Mouse (Mus musculus): ENCODE results near the gene Entpd7. TPM values are rescaled to one million over a fixed set of nuclear protein-coding genes. Genes with fewer than 3 reads are reported as not detected.
A peak's percentile ranks its signal among the peaks of the same experiment; 100 is the strongest.

Gene Entpd7
- total RNA-seq, 1 experiment from 2014 or later: 4.8 TPM

DNA sequence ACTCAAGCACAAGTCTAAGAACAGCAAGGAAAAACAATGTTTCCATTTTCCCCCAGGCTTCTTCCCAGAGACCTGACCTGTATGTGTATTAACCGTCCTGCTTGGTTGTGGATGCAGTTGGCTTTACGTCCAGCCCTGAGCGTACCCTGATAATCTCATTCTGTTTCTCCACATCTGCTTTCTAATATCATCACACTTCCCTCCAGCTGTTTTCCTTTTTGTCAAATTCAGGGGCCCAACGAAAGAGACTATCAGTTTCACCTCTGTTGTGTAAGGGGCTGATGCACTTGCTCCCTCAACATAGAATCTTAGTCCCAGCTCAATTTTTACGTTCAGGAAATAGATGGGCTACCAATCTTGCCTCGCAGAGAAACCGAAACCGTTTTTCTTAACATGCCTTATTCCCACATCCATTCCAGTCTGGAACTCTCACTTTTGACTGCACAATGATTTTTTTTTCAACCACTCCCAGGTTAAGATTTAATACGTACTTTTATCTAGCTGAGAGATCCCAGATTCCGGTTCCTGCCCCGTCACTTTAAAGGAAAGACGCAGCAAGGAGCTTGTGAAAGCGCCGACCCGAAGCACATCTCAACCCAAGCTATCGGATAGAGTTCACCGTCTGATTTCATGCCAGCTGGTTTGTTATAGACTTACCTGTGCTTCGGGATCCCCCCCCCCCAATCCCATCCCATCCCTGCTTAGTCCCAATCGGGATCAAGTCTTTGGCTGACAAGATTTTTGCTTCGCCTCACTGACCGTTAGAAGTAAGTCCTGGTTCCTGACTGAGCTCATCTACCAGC lies 15.8 kb upstream of the Entpd7 start:
- ATAC-seq (replicated peaks; ENCODE audit: low read depth, poor library complexity, severe bottlenecking): no peak

DNA sequence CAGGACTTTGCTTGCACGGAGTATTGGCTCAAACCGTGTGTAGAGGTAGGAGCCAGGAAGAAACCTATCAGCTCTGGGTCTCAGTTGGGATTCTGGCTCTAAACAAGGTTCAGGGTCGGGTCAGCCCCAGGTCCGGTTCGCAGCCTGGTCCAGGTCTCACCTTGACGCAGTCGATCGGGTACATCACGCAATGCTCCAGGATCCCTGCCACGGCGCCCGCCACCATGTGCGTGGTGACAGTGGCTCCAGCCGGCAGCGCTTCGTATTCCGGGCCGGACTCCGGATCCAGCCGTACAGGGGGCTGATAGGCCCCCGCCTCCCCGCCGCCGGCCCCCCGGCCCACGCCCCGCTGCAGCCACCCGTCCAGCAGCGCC lies 15.2 kb upstream of the Entpd7 start:
- no peak for ATAC-seq (replicated peaks; ENCODE audit: low read depth, poor library complexity, severe bottlenecking)

DNA sequence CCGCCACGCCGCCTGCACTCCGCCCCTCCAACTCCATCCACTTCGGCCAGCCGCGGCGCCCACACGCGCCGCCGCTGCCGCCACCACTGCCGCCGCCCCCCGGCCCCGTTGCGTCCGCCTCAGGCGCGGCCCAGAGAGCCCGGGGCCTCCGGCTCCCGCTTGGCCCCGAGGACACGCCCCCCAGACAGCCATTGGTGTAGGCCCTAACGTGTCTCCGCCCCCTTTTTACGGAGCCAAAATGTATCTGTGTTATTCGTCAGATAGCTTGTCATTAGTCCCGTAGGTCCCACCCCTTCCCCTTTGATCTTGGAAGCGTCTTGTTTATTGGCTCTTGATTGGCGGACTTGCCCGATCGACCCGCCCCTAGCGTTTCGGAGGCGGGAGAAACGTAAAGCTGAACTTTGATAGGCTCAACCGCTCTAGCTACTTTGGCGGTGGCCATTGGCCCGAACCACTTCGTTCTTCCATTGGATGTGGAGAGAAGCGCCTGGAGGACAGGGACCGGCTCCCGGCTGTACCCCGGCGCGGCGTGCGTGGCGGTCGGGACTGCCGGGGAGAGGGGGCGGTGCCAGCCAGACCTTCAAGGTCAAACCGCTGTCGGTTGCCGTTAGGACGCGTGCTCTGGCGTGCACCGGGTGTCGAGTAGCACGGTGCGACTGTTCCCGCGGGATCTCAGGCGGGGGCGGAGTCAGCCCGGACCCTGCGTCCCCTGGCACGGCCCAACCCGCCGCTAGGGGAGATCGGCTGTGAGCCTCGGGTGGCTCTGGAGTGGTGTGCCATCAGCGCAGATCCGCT lies 14.5 kb upstream of the Entpd7 start, which contains the start of gene Slc25a28:
Slc25a28 (minus strand) TSS at position 152 of the 795 bp plus-strand sequence.
- ATAC-seq (replicated peaks; ENCODE audit: low read depth, poor library complexity, severe bottlenecking): peak; percentile 81

- ATAC-seq (replicated peaks; ENCODE audit: low read depth, poor library complexity, severe bottlenecking): peak; percentile 9
Observed at GRCm38 (mm10) chr19:43675525-43676400, 13.7 kb upstream of the Entpd7 start.

GRCm38 (mm10) chr19:43678467-43679003 lies 10.9 kb upstream of the Entpd7 start:
- ATAC-seq (replicated peaks; ENCODE audit: low read depth, poor library complexity, severe bottlenecking): no peak

DNA sequence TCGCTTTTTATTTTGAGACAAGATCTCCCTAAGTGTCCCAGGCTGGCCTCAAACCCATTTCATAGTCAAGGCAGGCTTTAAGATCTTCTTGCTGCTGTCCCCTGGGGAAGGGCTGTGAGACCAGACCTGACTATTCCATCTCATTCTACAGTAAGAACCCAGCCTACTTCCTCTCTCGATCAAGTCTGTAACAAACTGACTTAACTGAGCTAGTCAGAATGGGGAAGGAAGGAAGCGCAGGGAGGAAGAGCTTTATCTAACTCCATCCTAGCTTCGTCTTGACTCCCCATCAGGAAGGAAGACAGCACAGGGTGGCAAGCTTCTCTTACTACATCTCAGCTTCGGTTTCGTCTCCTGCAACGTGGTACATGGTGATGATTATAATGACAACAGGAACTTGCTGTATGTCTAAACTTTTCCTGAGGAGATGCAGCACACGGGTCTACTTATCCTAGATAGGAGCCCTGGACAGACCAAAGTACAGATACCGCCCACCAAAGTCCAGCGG lies 9.9 kb upstream of the Entpd7 start:
- peak; percentile 43 for ATAC-seq (replicated peaks; ENCODE audit: low read depth, poor library complexity, severe bottlenecking)

DNA sequence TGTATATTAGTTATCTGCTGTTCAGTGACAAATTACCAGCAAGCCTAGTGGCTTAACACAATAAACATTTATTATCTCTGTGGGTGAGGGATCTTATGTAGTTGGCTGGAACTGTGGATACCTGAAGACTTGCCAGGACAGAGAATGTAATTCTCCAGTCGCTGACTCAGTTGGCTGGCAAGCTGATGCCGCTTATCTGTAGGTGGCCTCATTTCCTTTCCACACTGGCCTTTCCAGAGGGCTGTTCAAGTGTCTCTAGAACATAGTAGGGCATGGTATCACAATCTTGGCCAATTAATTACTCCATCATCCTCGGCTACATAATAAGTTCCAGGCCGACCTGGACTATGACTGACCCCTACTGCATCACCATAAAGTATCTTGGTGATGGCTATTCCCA lies 7.9 kb upstream of the Entpd7 start:
- no peak for ATAC-seq (replicated peaks; ENCODE audit: low read depth, poor library complexity, severe bottlenecking)

DNA sequence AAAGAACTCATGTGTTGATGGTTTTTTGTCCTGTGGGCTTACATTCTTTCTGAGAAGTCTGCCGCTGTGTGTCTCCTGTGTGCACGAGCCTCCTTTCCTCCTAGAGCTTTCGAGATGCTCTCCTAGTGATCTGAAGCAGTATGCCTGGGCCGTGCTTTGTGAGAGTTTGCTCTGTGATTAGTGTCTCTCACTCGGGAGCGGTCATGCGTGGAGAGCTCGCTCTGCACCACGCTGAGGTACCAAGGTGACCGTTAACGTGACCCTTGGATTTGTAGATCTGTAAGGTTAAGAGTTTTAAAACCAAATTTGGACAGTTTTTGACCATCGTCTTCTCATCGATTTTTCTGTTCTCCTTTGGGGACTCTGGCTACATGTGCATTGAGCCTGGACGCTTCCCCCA lies 3.3 kb downstream of the Entpd7 start:
- ATAC-seq (replicated peaks; ENCODE audit: low read depth, poor library complexity, severe bottlenecking): no peak

DNA sequence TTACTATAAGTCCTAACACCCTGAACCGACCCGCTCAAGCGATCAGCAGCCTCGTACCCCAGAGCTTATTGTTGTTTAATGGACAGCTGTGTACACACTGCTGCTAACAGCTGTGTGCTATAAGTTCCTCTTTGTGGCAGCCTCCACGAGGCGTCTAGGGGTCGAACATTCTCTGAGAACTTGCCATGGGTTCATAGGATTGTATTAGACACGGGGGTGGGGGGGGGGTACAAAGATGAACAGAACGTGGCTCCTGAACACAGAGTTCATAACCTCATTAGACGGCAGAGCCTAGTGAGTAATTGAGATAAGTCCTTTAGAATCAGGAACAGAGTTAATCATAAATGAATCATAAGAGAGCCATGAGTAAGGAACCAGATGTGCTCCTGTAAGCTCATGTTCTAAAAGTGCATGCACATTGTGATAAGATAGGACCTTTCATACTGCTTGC lies 6.1 kb downstream of the Entpd7 start:
- peak; percentile 54 for ATAC-seq (replicated peaks; ENCODE audit: low read depth, poor library complexity, severe bottlenecking)

DNA sequence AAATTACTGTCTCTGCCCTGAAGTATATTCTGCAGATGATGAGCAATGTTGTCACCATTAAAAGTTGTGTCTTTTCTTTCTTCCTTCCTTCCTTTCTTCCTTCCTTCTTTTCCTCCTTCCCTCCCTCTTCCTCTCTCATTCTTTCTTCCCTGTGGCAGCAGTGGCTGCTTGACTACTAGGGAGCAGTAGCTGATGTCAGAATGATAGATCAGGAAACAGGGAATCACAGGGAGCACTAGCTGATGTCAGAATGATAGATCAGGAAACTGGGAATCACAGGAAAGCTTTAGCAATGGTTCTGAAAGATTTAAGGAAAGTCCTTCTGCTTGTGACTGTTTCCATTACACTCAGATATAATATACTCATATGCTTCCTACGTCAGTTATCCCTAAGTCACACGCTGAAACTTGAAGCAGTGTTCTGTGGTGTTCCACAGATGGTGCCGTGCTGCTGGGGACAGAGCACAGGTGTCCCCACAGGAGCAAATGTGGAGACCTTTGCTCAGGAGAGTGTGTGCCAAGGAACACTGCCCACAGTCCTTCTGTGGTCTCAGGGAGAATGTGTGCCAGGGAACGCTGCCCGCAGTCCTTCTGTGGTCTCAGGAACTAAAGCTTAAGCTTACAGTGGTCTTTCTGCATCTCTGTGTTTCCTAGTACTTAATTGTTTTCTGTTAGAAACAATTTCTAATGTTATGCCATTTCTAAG lies 8.3 kb downstream of the Entpd7 start:
- no peak for ATAC-seq (replicated peaks; ENCODE audit: low read depth, poor library complexity, severe bottlenecking)

DNA sequence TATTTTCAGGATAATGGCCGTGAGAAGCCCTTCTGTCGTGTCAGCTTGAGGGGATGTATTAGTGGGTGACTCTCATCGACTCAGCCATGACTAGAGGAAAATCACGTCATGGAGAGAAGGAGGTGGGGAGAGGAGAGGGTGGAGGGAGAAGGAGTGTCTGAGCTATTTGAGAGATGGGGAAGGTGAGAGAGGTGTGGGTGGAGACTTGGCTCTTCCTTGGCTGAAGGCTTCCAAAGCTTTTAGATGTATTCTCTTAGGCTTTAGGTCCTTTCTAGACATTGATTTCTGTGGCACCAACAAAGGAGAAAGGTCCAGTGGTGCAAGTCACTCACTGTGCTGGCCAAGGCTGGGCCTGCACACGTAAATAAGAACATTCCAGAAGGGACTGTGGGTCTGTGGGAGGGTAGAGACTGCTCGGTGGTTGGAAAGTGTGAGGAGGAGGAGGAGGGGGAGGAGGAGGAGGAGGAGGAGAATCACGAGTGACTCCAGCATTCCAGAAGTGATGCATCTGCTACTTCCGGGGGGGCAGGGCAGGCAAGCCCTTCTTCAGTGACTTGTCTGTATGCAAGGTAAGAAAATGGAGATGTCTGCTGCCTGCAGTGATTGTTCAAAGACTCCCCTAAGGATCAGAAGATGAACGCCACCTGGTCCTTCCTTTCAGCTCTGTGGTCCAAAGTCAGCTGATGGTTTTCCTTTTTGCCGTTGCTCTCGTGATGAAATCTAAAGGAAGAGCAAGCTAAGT lies 9.7 kb downstream of the Entpd7 start:
- ATAC-seq (replicated peaks; ENCODE audit: low read depth, poor library complexity, severe bottlenecking): no peak

- no peak for ATAC-seq (replicated peaks; ENCODE audit: low read depth, poor library complexity, severe bottlenecking)
Observed at GRCm38 (mm10) chr19:43699763-43700155, 10.3 kb downstream of the Entpd7 start.

GRCm38 (mm10) chr19:43704211-43704610 lies 14.7 kb downstream of the Entpd7 start:
- no peak for ATAC-seq (replicated peaks; ENCODE audit: low read depth, poor library complexity, severe bottlenecking)

GRCm38 (mm10) chr19:43704787-43705497 lies 15.5 kb downstream of the Entpd7 start:
- ATAC-seq (replicated peaks; ENCODE audit: low read depth, poor library complexity, severe bottlenecking): no peak

DNA sequence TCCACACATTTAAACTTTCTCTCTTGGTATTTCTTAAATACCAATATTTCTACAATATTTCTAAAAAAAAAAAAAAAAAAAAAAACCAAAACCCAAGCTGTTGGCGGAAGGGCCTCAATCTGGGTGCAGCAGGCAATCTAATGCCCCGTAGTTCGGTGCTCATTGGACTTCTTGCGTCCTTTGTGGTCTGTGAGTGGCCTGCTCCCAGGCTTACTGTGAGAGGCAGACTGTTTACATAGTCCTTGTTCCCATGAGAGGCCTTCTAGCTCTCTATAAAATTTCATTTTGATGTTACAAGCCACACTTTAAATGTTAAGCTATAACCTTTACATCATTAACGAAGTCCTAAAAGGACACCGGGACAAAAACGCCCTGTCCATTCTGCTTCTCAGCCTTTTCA lies 18.7 kb downstream of the Entpd7 start:
- no peak for ATAC-seq (replicated peaks; ENCODE audit: low read depth, poor library complexity, severe bottlenecking)

DNA sequence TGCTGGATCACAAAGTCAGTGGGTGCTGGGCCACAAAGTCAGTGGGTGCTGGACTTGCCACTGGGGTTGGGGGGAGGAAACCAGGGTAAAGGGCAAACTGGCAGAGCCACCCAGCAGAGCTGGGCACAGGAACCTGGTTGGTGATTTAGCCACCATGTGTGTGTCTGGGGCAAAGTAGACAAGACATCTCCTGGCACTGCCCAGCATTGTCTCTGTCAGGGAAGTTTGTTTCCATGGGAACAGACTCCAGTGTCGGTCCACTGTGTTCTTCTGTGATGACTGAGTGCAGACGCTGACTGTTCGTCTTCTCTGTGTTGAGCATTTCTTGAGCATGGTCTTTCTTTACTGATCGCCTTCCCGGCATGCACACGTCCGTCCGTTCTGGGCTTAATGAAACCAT lies 19.8 kb downstream of the Entpd7 start:
- ATAC-seq (replicated peaks; ENCODE audit: low read depth, poor library complexity, severe bottlenecking): no peak

DNA sequence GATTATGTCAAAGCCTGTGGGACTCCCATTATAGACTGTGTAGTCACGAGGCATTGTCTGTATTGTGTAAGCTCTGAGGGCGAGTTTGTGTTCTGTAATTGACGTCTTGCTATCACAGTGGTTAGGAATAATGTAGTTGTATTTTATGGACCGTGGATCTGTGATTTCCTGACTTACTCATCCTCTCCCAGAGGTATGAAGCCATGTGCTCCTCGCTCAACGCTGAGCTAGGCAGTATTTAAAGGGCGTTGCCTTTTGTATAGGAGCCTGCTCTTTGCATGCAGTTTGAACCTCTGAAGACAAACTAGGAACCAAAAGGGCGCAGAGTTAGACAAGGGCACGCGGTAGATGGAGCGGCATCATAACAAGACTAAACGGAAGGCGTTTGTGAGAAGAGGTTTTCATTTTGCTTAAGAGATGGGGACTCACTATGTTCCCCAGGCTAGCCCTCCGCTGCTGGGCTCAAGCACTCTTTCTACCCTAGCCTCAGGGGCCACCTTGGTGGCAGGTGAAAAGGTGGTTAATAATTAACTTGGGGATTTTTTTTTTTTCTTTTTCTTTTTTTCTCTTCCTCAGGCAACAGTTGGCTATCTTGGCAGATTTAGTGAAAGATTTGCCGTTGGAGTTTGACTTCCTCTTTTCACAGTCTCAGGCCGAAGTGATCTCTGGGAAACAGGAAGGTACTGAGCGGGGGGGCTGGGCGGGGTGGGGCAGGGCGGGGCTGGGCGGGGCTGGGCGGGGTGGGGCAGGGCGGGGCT lies 21.9 kb downstream of the Entpd7 start:
- ATAC-seq (replicated peaks; ENCODE audit: low read depth, poor library complexity, severe bottlenecking): peak; percentile 82

All from common myeloid progenitor, adult 5-6 weeks (primary cell).